Mouse (Mus musculus): ENCODE results near the gene Tmem183a. TPM values are rescaled to one million over a fixed set of nuclear protein-coding genes. Genes with fewer than 3 reads are reported as not detected.

Gene Tmem183a
- total RNA-seq, 2 experiments from 2014 or later = 65.6 to 69.1 TPM

DNA sequence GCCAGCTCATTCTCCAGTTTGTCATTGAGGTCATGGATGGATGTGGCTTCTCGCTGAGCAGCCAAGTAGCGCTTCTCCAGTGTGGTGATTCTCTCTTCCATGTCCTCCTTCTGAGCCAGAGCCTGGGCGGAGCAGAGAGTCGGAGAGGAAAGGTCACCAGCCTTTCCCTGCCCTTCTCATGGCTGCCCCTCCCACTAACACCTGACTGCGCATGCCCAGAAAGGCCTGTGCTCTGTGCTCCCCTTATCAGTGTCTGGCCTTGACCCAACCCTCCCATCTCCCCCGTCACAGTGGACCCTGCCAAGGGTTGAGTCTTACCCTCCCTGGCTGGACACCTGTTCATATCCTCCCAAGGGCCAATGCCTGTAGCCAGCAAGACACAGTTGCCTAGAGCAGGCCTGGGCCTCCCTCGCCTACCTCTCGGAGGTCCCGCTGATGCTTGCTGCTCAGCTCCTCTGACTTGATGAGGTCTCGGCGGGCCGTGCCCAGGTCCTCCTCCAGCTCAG lies 34.9 kb downstream of the Tmem183a start:
- DNase-seq (ENCODE audit: low spot score in 2 of 2) = no peak

DNA sequence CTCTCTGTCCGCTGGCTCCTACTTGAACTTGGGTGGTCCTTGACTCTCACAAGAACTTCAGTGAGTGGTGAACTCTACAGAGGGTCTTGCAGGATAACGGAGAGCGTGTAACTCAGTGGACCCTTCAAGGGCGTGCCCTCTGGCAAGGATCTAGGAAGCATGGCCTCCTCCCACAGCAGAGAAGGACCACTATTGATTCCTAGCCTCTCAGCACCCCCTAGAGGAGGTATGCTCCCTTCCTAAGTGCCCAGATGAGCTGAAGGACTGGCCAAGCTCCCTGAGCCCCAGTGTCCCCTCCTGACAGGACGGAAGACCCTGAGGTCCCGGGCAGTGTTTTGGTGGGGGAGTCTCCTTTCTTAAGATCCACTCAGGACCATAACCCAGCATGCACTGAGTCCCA lies 39.2 kb downstream of the Tmem183a start:
- peak in 1 of 2 experiments; percentile 50 for DNase-seq (ENCODE audit: low spot score in 2 of 2)

DNA sequence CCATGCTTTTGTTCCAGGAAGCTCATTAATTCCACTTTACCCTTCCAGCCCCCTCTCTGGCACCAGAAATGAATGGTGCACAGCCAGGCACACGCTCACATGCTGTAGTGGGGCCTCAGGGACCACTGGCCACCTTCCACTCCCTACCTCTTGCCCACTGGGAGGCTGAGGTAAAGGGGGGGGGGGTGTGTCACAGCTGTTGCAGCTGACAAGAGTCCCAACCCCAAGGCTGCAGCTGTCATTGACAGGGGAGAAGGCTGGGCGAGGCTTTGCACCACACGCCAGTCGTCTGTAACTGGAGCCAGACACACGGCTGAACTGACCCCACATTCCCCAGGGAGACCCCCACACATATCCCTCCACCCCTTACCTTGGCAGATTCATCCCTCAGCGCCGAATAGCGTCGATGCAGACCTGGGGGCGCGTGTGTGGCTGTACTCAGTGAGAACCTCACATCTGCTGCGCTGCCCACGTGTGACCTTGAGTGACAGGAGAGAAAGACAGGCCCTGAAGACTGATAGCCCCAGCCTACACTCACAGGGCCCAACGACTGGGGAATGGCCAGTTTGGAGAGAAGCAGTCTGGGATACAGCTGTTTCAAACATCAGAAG lies 41.0 kb downstream of the Tmem183a start:
- DNase-seq (ENCODE audit: low spot score in 2 of 2) = no peak

DNA sequence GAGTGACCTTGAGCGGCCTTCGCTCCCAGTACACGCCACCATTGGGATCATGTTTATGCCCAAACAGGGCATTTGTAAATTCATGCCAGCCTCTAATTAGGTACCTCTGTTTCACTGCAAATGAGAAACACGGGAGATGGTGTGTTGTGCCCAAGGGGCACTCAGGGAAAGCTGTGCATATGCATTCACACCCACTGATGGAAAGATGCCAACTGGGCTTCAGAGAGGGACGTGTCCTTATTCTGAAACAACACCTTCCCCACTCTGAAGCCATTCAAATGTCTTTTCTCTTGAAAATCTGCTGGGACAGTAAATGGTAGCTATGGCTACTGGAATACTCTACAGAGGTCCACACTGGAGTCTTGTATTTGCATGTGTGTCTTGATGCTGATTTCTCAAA lies 43.5 kb downstream of the Tmem183a start:
- DNase-seq (ENCODE audit: low spot score in 2 of 2) = no peak

DNA sequence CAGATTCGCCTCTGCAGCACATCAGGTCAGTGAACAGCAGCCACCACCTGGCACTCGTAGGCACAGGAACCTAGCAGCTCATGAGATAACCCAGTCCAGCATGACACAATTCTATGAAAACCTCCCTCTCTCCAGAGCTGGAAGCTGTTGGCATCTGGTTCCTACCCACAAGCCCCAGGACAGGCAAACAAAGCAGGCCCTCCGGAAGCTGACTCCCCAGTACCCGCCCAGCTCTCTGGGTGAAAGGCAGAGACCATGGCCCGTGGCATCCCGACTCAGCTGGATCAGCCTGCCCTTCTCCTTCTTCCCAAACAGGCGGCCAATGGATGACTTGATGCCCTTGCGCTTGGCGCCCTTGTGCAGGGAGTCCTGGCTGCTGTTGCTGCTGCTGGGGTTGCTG lies 45.4 kb downstream of the Tmem183a start:
- no peak for DNase-seq (ENCODE audit: low spot score in 2 of 2)

DNA sequence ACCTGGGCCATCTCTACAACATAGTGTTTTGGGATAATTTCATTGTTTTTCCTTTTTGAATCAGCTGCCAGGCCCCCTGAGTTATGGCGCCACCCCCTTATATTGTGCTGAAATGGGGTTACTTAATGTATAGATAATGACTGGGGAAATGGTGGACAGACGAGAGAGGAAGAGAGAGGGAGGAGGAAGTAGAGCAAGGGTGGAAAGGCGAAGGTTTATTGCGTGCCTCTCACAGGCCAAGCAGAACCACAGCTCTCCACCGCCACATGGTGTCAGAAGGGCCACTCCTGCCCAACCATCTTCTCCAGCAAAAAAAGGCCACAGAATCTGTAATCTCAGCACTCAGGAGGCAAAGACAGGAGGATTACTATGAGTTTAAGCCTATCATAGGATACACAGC lies 46.6 kb downstream of the Tmem183a start:
- DNase-seq (ENCODE audit: low spot score in 2 of 2) = no peak

DNA sequence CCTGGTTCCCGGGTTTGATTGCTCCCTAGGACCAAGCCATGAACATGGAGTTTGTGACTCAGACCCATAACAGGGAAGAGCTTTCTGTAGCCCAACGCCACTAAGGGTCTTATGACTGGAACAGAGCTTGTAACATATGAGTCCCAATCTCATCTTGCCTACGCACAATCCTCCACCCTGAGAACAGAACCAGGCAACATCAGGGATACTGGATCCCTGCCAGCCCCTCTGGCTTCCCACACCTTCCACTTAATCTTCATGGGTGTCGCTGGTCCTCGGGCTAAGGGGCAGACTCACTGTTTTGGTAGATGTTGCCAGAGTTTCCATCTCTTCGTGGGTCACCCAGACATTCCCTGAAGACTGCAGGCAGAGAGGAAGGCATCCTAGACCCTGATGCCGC lies 50.0 kb downstream of the Tmem183a start:
- no peak for DNase-seq (ENCODE audit: low spot score in 2 of 2)

DNA sequence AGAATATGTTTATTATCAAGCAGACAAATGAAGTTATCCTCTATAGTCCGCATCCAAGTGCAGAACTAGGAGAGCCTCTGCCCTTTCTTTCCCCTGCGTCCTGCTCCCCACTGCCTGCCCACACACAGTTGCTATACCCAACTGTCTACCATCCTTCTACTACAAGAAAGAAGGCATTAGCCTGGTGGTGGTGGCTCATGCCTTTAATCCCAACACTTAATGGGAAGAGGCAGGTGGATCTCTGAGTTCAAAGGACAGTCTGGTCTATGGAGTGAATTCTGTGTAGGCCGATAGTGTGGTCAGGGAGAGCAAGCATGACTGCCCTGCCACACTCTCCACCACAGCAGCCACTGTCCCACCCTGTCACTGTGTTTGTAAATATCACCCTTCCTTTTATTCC lies 51.0 kb downstream of the Tmem183a start:
- no peak for DNase-seq (ENCODE audit: low spot score in 2 of 2)

DNA sequence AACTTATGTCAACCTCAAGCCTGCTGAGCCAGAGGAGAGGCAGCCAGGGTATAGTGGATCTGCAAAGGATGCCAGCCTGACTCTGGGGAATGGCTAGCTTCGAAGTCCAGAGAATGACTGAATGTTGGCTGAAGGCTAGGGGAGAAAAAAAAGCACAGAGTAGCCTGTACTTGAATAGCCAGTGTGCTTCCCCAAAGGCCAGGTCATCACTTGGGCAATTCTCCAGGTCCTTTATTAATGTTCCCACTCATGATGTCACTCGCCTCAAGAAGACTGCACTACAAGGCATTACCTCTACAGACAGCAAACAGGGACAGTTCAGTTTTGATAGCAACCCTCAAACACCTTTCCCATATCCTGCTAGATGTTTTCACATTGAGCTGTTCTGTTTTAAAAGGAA lies 51.5 kb downstream of the Tmem183a start:
- DNase-seq (ENCODE audit: low spot score in 2 of 2) = no peak

DNA sequence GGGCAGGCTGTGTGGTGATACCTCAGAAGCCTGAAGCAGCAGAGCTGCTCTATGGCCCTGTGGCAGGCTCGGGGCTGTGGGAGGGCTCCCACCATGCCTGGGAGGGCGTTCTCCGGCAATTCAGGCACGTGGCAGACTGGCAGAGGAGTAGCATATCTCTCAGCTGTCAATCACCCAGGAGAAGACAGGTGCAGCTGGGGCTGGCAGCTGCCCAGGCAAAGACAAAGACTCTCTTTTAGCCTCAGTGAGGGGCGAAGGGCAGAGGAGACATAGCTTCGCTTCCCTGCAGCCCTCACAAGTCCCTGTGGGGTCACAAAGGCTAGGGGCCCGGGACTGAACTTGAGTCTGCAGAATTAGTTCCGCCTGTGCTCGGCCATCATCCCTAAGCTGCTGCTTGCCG lies 54.4 kb downstream of the Tmem183a start:
- no peak for DNase-seq (ENCODE audit: low spot score in 2 of 2)

DNA sequence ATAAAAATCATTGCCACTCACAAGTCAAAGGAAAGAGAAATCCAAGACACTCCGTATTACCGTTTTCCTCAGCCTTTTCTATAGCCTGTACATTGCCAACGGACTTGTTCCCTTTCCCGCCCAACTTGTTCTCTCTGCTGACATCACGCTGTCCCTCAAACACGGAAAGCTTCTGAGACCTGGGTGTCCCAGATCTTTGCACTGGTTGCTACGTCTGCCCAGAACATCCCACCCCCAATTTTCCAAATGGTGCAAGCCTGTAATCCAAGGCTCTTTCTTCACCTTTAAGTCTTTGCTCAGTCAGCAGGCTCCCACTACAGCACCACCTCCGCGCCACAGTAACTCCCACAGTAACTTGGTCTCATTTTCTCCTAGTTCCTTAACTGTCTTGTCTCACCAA lies 56.8 kb downstream of the Tmem183a start:
- peak; percentile 25 to 48 for DNase-seq (ENCODE audit: low spot score in 2 of 2)

DNA sequence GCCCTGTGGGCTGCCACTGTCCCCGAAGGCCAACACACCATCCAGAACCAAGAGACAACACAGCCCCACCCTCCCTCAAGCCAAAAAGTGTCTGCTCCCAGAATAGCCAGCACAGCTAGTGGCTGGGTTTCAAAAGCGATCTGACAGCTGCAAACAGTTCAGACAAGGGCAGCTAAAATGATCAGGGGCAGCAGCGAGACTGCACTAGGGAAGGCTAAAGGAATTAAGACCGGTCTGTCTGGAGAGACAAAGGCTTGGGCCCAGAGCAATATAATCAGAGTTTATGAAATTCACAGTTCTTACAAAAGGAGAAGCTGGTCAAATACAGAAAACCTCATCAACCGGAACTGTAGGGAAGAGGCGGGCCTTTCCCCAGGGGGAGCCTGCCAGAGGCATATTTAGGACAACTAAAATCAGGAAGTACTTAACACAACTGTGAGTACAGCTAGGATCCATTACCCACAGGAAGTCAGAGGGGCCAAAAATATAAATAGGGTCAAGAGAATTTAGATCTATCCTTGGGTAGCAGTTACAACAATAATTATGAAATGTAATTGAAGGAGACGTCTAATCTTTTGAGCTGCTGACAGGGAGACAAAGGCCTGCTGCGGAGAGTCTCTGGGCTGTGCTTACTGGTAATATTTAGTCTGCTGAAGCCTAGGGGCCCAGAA lies 59.1 kb downstream of the Tmem183a start:
- no peak for DNase-seq (ENCODE audit: low spot score in 2 of 2)

DNA sequence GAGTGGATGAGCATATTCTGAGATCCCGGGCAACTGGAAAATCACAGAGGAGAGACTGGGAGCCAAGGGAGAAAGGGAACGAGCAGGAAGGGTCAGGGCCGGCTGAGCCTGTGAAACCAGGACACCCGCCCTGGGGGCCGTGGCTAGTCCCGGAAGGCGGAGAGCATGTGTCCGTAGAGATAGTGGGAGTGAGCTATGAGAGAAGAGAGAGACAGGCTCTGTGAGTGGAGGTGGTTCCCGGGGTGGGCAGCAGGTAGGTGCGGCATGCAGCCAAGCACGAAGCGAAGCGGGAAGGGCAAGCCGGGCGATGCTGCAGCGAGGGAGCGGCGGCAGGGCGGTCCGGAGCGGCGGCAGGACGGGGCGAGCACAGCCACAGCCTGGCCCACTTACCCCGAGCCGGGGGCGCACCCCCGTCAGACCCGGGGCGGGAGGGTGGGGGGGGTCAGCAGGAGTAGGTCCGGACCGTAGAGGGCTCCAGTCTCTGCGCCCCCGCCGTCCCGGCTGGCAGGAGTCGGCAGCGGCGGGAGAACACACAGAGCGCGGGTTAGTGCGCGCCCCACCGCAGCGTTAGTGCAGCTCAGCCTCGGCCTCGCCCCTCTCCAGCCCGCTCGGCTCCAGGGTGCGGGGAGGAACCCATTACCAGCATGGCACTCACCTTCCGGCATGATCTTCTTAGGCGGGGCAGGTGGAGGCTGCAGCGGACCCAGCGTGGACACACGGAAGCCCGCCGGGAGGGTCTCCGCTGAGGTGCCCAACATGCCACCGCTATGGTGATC lies 63.0 kb downstream of the Tmem183a start:
- peak in 1 of 2 experiments; percentile 29 for DNase-seq (ENCODE audit: low spot score in 2 of 2)

DNA sequence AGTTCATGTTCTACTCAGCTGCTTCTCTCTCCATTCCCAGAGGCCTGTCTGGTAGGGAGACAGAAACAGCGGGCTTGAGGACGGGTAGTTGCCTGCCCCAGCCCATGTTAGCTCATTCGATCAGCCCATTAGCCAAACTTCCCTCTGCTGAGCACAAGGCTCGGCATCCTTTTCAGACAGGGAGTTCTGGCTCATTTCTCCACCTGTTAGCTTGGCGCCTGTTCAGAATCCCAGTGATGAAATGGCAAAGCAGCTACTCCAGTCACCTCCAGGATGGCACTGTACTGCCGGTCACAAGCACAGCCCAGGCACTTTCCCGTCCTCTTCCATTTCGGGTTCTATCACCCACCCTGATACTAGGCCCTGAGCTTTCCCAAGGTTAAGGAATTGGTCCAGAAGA lies 64.5 kb downstream of the Tmem183a start:
- no peak for DNase-seq (ENCODE audit: low spot score in 2 of 2)

Other genes with a start within 250 kb of the Tmem183a start
- 10 to 100 TPM; 16.5 to 18.4 TPM for gene Chil1, start 179.8 kb downstream of the Tmem183a start, total RNA-seq (2021)
- gene Mybph, start 168.5 kb downstream of the Tmem183a start, total RNA-seq (2021) = under 1 TPM in 1 of 2 experiments, not detected in 1; 0.19 TPM
- 100 to 1,000 TPM; 167 to 172 TPM for gene Adora1, start 126.5 kb downstream of the Tmem183a start, total RNA-seq (2021)
- gene Myog, start 72.0 kb downstream of the Tmem183a start, total RNA-seq (2021) = not detected
- 10 to 100 TPM; 44.2 to 45.4 TPM for gene Ppfia4, start 29.1 kb downstream of the Tmem183a start, total RNA-seq (2021)
- gene 4933406M09Rik, start 24.0 kb upstream of the Tmem183a start, total RNA-seq (2021) = not detected
- gene Cyb5r1, start 43.6 kb upstream of the Tmem183a start, total RNA-seq (2021) = 10 to 100 TPM; 22.4 to 30.3 TPM
- 10 to 100 TPM; 59.3 to 61.4 TPM for gene Adipor1, start 53.4 kb upstream of the Tmem183a start, total RNA-seq (2021)
- 10 to 100 TPM; 37.0 to 37.3 TPM for gene Klhl12, start 93.6 kb upstream of the Tmem183a start, total RNA-seq (2021)
- 10 to 100 TPM; 27.5 to 28.1 TPM for gene Rabif, start 132.7 kb upstream of the Tmem183a start, total RNA-seq (2021)
- gene Mgat4e, start 187.7 kb upstream of the Tmem183a start, total RNA-seq (2021) = not detected
- 10 to 100 TPM; 63.5 to 69.8 TPM for gene Kdm5b, start 198.2 kb upstream of the Tmem183a start, total RNA-seq (2021)

All from left cerebral cortex, adult 18-20 months (tissue).